In the genomic region with DNA sequence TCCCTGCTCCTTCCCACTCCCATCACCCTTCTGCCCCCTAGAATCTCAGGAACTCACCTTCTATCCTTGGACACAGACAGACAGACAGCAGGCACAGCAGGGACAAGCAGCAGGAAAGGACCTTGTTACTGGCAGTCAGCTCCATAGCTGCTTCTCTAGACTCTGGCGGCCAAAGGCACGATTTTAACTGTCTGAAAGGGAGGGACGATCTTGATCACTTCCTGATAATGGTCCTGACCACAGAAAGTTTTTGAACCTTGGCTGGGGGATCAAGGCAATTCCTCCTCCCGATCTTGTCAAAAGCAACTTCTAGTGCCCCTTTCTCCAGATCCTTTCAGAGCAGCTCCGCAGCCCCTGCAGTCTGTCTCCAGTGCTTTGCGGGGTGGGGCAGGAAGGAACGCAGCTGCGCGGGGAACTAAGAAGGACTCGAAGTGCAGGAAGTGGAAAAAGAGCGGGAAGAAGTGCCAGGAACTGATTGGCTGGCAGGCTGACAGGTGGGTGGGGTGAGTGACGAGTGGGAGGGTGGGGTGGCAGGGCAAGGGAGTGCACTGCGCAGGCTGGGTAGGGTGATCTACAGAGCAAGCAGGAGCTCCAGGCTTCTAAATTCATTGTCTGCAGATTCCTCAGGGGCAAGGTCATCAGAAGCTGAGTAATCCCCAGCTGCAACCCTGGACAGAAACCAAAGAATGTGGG, we compare ENCODE assay signal across 8 mouse cellular contexts. TPM values are rescaled to one million over a fixed set of nuclear protein-coding genes. Genes with fewer than 3 reads are reported as not detected.
DNase-seq lines count a peak whose midpoint lies in the region; ATAC-seq lines count a peak whose summit lies in the region.

A gene (minus strand): TSS at position 442 of the 693 bp plus-strand sequence.

- no peaks in the 10 kb centered on the region for H3K4me1 ChIP-seq in limb, embryonic 13.5 days
- H3K4me1 ChIP-seq in limb, embryonic 10.5 days = no peaks in the 10 kb centered on the region
- no peaks in the 10 kb centered on the region for H3K4me1 ChIP-seq in kidney, embryonic 16.5 days (ENCODE audit: insufficient read depth, low read length)
- peaks cover 25% of the 10 kb centered on the region for H3K4me1 ChIP-seq in megakaryocyte, embryonic 14.5 days
- H3K4me1 ChIP-seq in midbrain, embryonic 16.5 days (ENCODE audit: control insufficient read depth, insufficient read depth, low read length) = no peaks in the 10 kb centered on the region

- no peak for DNase-seq in limb, embryonic 10.5 days (ENCODE audit: low spot score)
- DNase-seq in brain, adult 2 months (ENCODE audit: low read depth, low spot score) = peak; percentile 31
- DNase-seq in heart, adult 18-20 months = peak; percentile 88 to 89
- peak; percentile 83 for DNase-seq in testis, postnatal 10 days (ENCODE audit: low spot score)

- H3K27ac ChIP-seq in limb, embryonic 13.5 days = no peak within 1 kb of the TSS; the same call in 1 of the 2 replicates
- H3K27ac ChIP-seq in limb, embryonic 10.5 days = no peak within 1 kb of the TSS
- H3K27ac ChIP-seq in kidney, embryonic 16.5 days (ENCODE audit: low read length) = no peak within 1 kb of the TSS
- no peak within 1 kb of the TSS for H3K27ac ChIP-seq in midbrain, embryonic 16.5 days (ENCODE audit: low read length)

- peak within 1 kb of the TSS; percentile 7; the same call in 1 of the 2 replicates for H3K4me2 ChIP-seq in limb, embryonic 13.5 days (replicated peaks)
- H3K4me2 ChIP-seq in kidney, embryonic 16.5 days (replicated peaks; ENCODE audit: low read depth, low read length) = peak within 1 kb of the TSS; percentile 40
- no peak within 1 kb of the TSS for H3K4me2 ChIP-seq in midbrain, embryonic 16.5 days (ENCODE audit: low read length)

- H3K27me3 ChIP-seq in limb, embryonic 13.5 days = no peaks in the 10 kb centered on the region
- H3K27me3 ChIP-seq in limb, embryonic 10.5 days (ENCODE audit: low read depth, poor library complexity, severe bottlenecking) = no peaks in the 10 kb centered on the region
- no peaks in the 10 kb centered on the region for H3K27me3 ChIP-seq in kidney, embryonic 16.5 days (ENCODE audit: insufficient read depth, low read length)
- peaks cover 8% of the 10 kb centered on the region for H3K27me3 ChIP-seq in megakaryocyte, embryonic 14.5 days (replicated peaks)
- H3K27me3 ChIP-seq in midbrain, embryonic 16.5 days (ENCODE audit: control insufficient read depth, insufficient read depth, low read depth, low read length) = no peaks in the 10 kb centered on the region

- no peak within 1 kb of the TSS for H3K9ac ChIP-seq in limb, embryonic 13.5 days
- no peak within 1 kb of the TSS for H3K9ac ChIP-seq in kidney, embryonic 16.5 days (replicated peaks; ENCODE audit: low read length)
- H3K9ac ChIP-seq in midbrain, embryonic 16.5 days (ENCODE audit: low read depth, low read length) = no peak within 1 kb of the TSS

- no peak for ATAC-seq in limb, embryonic 13.5 days (ENCODE audit: low FRiP score, low read depth)
- 0 out of 2 replicates have a peak, but pooled peaks have one; percentile 69 for ATAC-seq in kidney, embryonic 16.5 days (ENCODE audit: low FRiP score, low TSS enrichment)
- no peak for ATAC-seq in midbrain, embryonic 16.5 days

- H3K36me3 ChIP-seq in limb, embryonic 13.5 days = no peaks in the 10 kb centered on the region
- no peaks in the 10 kb centered on the region for H3K36me3 ChIP-seq in limb, embryonic 10.5 days
- H3K36me3 ChIP-seq in kidney, embryonic 16.5 days (ENCODE audit: insufficient read depth, low read length) = no peaks in the 10 kb centered on the region
- no peaks in the 10 kb centered on the region for H3K36me3 ChIP-seq in megakaryocyte, embryonic 14.5 days (replicated peaks; ENCODE audit: low read length)
- no peaks in the 10 kb centered on the region for H3K36me3 ChIP-seq in midbrain, embryonic 16.5 days (ENCODE audit: control insufficient read depth, insufficient read depth, low read length)

- WGBS in limb, embryonic 13.5 days = 68% methylated on average over 13 of the region's 13 CpGs
- 73% methylated on average over 13 of the region's 13 CpGs for WGBS in limb, embryonic 10.5 days
- WGBS in kidney, embryonic 16.5 days = 65% methylated on average over 13 of the region's 13 CpGs
- 70% methylated on average over 13 of the region's 13 CpGs for WGBS in midbrain, embryonic 16.5 days

- H3K4me3 ChIP-seq in limb, embryonic 13.5 days = no peak within 1 kb of the TSS
- no peak within 1 kb of the TSS for H3K4me3 ChIP-seq in limb, embryonic 10.5 days
- peak within 1 kb of the TSS; percentile 22 for H3K4me3 ChIP-seq in kidney, embryonic 16.5 days (ENCODE audit: low read length)
- peak within 1 kb of the TSS; percentile 82 for H3K4me3 ChIP-seq in megakaryocyte, embryonic 14.5 days (replicated peaks)
- H3K4me3 ChIP-seq in midbrain, embryonic 16.5 days (ENCODE audit: low read depth, low read length) = no peak within 1 kb of the TSS

- no peaks in the 10 kb centered on the region for H3K9me3 ChIP-seq in limb, embryonic 13.5 days
- H3K9me3 ChIP-seq in limb, embryonic 10.5 days (replicated peaks) = no peaks in the 10 kb centered on the region
- H3K9me3 ChIP-seq in kidney, embryonic 16.5 days (ENCODE audit: low read length) = no peaks in the 10 kb centered on the region
- H3K9me3 ChIP-seq in megakaryocyte, embryonic 14.5 days = no peaks in the 10 kb centered on the region
- no peaks in the 10 kb centered on the region for H3K9me3 ChIP-seq in midbrain, embryonic 16.5 days (replicated peaks; ENCODE audit: control insufficient read depth, low read length, poor library complexity, severe bottlenecking)

RNA-seq across cellular contexts. Expression of the gene that starts here (rescaled TPM):
- polyA plus RNA-seq in limb, embryonic 13.5 days (2015; fragmentation: Nextera tagmentation; extraction: Ambion mirVana) = 1.1 and 1.3 TPM in 2 replicates
- 0.73 and 0.83 TPM in 2 replicates for polyA plus RNA-seq in limb, embryonic 10.5 days (2016; fragmentation: Nextera tagmentation; extraction: Ambion mirVana)
- total RNA-seq in heart, adult 18-20 months (2021) = 1 to 10 TPM; 2.0 to 3.0 TPM
- polyA plus RNA-seq in kidney, embryonic 16.5 days (2015; fragmentation: Nextera tagmentation; extraction: Ambion mirVana) = 2.5 and 3.6 TPM in 2 replicates
- polyA plus RNA-seq in megakaryocyte, embryonic 14.5 days (2012; ENCODE audit: insufficient read depth, low replicate concordance) = 0.07 TPM in 1 of 2 replicates, not detected in the other
- polyA plus RNA-seq in midbrain, embryonic 16.5 days (2015; fragmentation: Nextera tagmentation; extraction: Ambion mirVana) = 0.57 and 0.78 TPM in 2 replicates

Comparison
In these comparisons a context has a peak if more than half of its experiments do, and no peak if none do; other contexts are left out.
1. H3K4me3 ChIP-seq: peak in kidney, embryonic 16.5 days (single experiment) and megakaryocyte, embryonic 14.5 days (single experiment); none in limb, embryonic 13.5 days (single experiment), limb, embryonic 10.5 days (single experiment) and midbrain, embryonic 16.5 days (single experiment).